13 mouse cellular contexts compared by ENCODE assay signal in genomic region chr7:140679591-140679990, GRCm38 (mm10). TPM values are rescaled to one million over a fixed set of nuclear protein-coding genes. Genes with fewer than 3 reads are reported as not detected.
A peak's percentile ranks its signal among the peaks of the same experiment; 100 is the strongest.
DNase-seq lines count a peak whose midpoint lies in the region; TF ChIP-seq lines count a peak whose summit lies in the region.
"Not testable (repeated sequence)": the region's sequence is repeated elsewhere in the genome, so short reads cannot be mapped to it uniquely, and the experiment has no call there.
"Had no signal": no experiment of that assay in that cellular context is flagged by ENCODE, and none has a peak within 500 bp of the region (broad histone marks: within the 10 kb centered on the region; RNA-seq: fewer than 3 reads in every experiment).

No protein-coding gene starts in this region.

- not testable (repeated sequence) for H3K36me3 ChIP-seq in kidney, adult 2 months (ENCODE audit: control insufficient read depth, insufficient read depth, low read length)

- not testable (repeated sequence) for H3K27me3 ChIP-seq in kidney, adult 2 months (replicated peaks; ENCODE audit: control insufficient read depth, insufficient read depth, low read length)

- WGBS in kidney, adult 2 months, result 72% methylated on average over 4 of the region's 4 CpGs

- not testable (repeated sequence) for TF ChIP-seq CTCF in kidney, adult 2 months (conservative IDR thresholded peaks at IDR 0.05; ENCODE audit: insufficient read depth, insufficient read length, low read depth, low read length)

- H3K4me1 ChIP-seq in kidney, adult 2 months (ENCODE audit: control insufficient read depth, insufficient read depth, low read length), result not testable (repeated sequence)

- DNase-seq in ES-CJ7 (ENCODE audit: low read depth, low spot score) (peak; percentile 51), R1 (ENCODE audit: low read depth, low spot score) (peak; percentile 64), ZHBTc4 (ENCODE audit: low read depth, low spot score) (peak; percentile 59)
- DNase-seq in kidney, adult 2 months, result peak; percentile 9
- DNase-seq in kidney, adult 9 months, result peak; percentile 33

- TF ChIP-seq POLR2A in kidney, adult 2 months (IDR thresholded peaks at IDR 0.05; ENCODE audit: low read depth, low read length), result not testable (repeated sequence)

- not testable (repeated sequence) for H3K4me3 ChIP-seq in kidney, adult 2 months (ENCODE audit: insufficient read depth, low read depth, low read length)

- not testable (repeated sequence) for H3K27ac ChIP-seq in kidney, adult 2 months (ENCODE audit: insufficient read depth, low read depth, low read length)

RNA-seq across cellular contexts. Expression of gene Olfr45, which starts 2.2 kb away (rescaled TPM):
- polyA plus RNA-seq in kidney, adult 2 months (2012; rRNA removed), result not detected in 2 replicates
- polyA plus RNA-seq: activated CD4-positive, CD25-positive, alpha-beta regulatory T cell, adult 4 months; adrenal gland, adult 2 months; brain, embryonic 14.5 days; C2C12; CD4-positive, CD25-positive, alpha-beta regulatory T cell, adult 4 months; cerebellum, adult 2 months; G1E; Patski had no signal

RNA-seq across cellular contexts. Expression of gene Olfr541, which starts 17.5 kb away (rescaled TPM):
- not detected in 2 replicates for polyA plus RNA-seq in kidney, adult 2 months (2012; rRNA removed)
- polyA plus RNA-seq: activated CD4-positive, CD25-positive, alpha-beta regulatory T cell, adult 4 months; adrenal gland, adult 2 months; brain, embryonic 14.5 days; C2C12; CD4-positive, CD25-positive, alpha-beta regulatory T cell, adult 4 months; cerebellum, adult 2 months; G1E; Patski had no signal

RNA-seq across cellular contexts. Expression of gene Olfr539, which starts 19.9 kb away (rescaled TPM):
- polyA plus RNA-seq in kidney, adult 2 months (2012; rRNA removed), result not detected in 2 replicates
- polyA plus RNA-seq: adrenal gland, adult 2 months; C2C12; cerebellum, adult 2 months; G1E; Patski had no signal

RNA-seq across cellular contexts. Expression of gene Olfr53, which starts 33.3 kb away (rescaled TPM):
- not detected in 2 replicates for polyA plus RNA-seq in kidney, adult 2 months (2012; rRNA removed)
- polyA plus RNA-seq: activated CD4-positive, CD25-positive, alpha-beta regulatory T cell, adult 4 months; adrenal gland, adult 2 months; brain, embryonic 14.5 days; C2C12; CD4-positive, CD25-positive, alpha-beta regulatory T cell, adult 4 months; cerebellum, adult 2 months; G1E; Patski had no signal

RNA-seq across cellular contexts. Expression of gene Olfr61, which starts 50.8 kb away (rescaled TPM):
- not detected in 2 replicates for polyA plus RNA-seq in kidney, adult 2 months (2012; rRNA removed)
- polyA plus RNA-seq: activated CD4-positive, CD25-positive, alpha-beta regulatory T cell, adult 4 months; adrenal gland, adult 2 months; brain, embryonic 14.5 days; C2C12; CD4-positive, CD25-positive, alpha-beta regulatory T cell, adult 4 months; cerebellum, adult 2 months; G1E; Patski had no signal

Comparison
In these comparisons a context has a peak if more than half of its experiments do, and no peak if none do; other contexts are left out.
1. DNase-seq: peak in every context shown above with its lines; median percentile 64 in R1; 59 in ZHBTc4; 51 in ES-CJ7; 33 in kidney, adult 9 months; 9 in kidney, adult 2 months.